Mouse (Mus musculus): ENCODE results near the gene Apbb2. TPM values are rescaled to one million over a fixed set of nuclear protein-coding genes. Genes with fewer than 3 reads are reported as not detected.

Apbb2 gene
- total and polyA plus RNA-seq, 2 experiments from 2014 or later, result 31.8 to 41.0 TPM

DNA sequence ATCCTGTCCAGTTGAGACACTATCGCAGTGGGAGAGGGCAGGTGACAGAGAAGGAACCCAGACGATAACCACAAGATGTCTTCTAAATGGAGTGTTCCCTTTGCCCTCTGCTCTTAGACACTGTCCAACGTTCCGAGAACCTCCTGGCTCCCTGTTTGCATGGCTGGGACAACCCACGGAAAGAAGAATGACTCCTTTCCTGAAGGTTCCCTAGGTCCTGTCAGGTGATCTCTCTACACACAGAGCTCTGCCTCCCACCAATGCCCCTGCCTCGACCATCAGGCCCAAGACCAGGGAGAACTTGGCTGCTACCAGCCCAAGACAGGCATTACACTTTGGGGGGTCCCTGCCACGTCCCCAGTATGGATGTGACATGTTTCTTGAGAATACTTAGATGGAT, 89.0 kb downstream of the Apbb2 start:
- Histone ChIP-seq H3K4me1 (ENCODE audit: control insufficient read depth, insufficient read depth) (0 out of 2 replicates have a peak, but pooled peaks cover 2% of the 10 kb centered on the region), H3K4me3 (ENCODE audit: low read depth, low read length) (no peak overlapping the region), H3K9me3 (replicated peaks; ENCODE audit: control insufficient read depth, low read length) (no peaks in the 10 kb centered on the region), H3K9ac (replicated peaks; ENCODE audit: low read depth, low read length) (no peak overlapping the region), H3K27me3 (ENCODE audit: control insufficient read depth, insufficient read depth, low read length) (no peaks in the 10 kb centered on the region), H3K4me2 (ENCODE audit: low read depth, low read length) (no peak overlapping the region), H3K27ac (ENCODE audit: low read depth) (no peak overlapping the region), H3K36me3 (replicated peaks; ENCODE audit: control insufficient read depth, insufficient read depth, low read length) (no peaks in the 10 kb centered on the region)
- DNase-seq (ENCODE audit: low spot score), result no peak
- ATAC-seq (ENCODE audit: insufficient read depth, low read depth), result no peak
- no peak for TF ChIP-seq CTCF (IDR thresholded peaks at IDR 0.05; ENCODE audit: low read depth)
- no peak for TF ChIP-seq EP300 (IDR thresholded peaks at IDR 0.05; ENCODE audit: low read depth)
- WGBS, result 80% methylated on average over 7 of the region's 7 CpGs

DNA sequence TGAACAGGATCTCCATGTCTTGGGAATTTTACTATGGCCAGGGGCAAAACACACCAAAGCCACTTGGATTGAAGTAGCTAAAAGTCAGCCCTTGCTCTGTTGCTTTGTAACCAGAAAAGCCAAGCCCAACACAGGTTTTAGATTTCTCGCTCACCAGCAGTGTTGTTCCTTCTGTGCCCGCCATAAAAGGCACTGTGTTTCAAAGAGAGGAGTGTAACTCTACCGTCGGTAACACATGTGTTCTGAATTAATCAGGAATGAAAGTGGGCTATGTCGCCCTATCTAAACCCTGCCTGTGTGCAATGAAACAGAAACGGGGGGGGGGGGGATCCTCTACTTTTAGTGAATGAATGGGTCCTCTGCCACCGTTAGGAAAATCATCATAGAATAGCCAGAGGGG, 90.0 kb downstream of the Apbb2 start:
- no peaks in the 10 kb centered on the region for H3K36me3 ChIP-seq (replicated peaks; ENCODE audit: control insufficient read depth, insufficient read depth, low read length)
- peaks cover 8% of the 10 kb centered on the region; the same call in 1 of the 2 replicates for H3K4me1 ChIP-seq (ENCODE audit: control insufficient read depth, insufficient read depth)
- H3K4me2 ChIP-seq (ENCODE audit: low read depth, low read length), result no peak overlapping the region
- H3K9ac ChIP-seq (replicated peaks; ENCODE audit: low read depth, low read length), result no peak overlapping the region
- H3K9me3 ChIP-seq (replicated peaks; ENCODE audit: control insufficient read depth, low read length), result no peaks in the 10 kb centered on the region
- no peaks in the 10 kb centered on the region for H3K27me3 ChIP-seq (ENCODE audit: control insufficient read depth, insufficient read depth, low read length)
- no peak for ATAC-seq (ENCODE audit: insufficient read depth, low read depth)
- H3K27ac ChIP-seq (ENCODE audit: low read depth), result 0 out of 2 replicates have a peak overlapping the region, but pooled peaks have one; percentile 34
- no peak overlapping the region for H3K4me3 ChIP-seq (ENCODE audit: low read depth, low read length)
- 32% methylated on average over 7 of the region's 7 CpGs for WGBS
- no peak for TF ChIP-seq CTCF (IDR thresholded peaks at IDR 0.05; ENCODE audit: low read depth)
- no peak for TF ChIP-seq EP300 (IDR thresholded peaks at IDR 0.05; ENCODE audit: low read depth)
- DNase-seq (ENCODE audit: low spot score), result no peak

DNA sequence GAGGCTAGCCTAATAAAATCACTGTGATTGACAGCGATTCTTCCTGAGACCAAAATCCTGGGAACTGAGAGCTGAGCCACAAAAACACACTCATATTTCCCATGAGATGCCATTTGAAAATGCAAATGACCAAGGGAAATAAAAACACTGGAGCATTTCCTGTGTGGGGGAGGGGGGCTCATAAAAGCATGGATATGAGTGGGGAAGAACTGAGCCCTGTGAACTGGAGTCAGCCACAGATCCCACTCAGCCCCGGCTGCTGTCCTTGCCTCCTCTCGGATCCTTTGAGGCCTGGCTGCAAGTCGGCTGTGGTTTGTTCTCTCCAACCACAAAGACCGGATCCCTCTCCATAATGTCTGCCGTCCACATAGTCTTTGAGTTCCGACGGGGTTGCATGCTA, 91.5 kb downstream of the Apbb2 start:
- no peak overlapping the region for H3K4me2 ChIP-seq (ENCODE audit: low read depth, low read length)

DNA sequence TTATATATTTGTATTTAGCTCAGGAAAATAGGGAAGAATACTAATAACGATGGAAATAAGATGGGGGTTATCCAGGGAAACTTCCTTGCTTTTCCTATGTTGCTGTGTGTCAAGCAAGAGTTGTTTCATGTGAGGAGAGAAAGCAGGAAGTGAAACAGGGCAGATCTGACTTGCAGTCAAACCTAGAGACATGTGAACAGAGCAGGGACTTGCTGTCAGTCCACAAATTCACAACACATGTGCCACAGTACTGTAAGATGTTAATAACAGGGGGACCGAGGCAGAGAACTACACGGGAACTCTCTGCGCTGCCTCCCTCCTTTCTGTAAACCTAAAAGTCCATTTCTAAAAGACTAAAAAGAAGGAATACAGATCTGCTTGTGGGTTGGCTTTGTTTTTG, 93.6 kb downstream of the Apbb2 start:
- no peak overlapping the region; the same call in 1 of the 2 replicates for H3K27ac ChIP-seq (ENCODE audit: low read depth)
- no peak overlapping the region for H3K4me3 ChIP-seq (ENCODE audit: low read depth, low read length)
- no peaks in the 10 kb centered on the region for H3K27me3 ChIP-seq (ENCODE audit: control insufficient read depth, insufficient read depth, low read length)
- TF ChIP-seq CTCF (IDR thresholded peaks at IDR 0.05; ENCODE audit: low read depth) (no peak), EP300 (IDR thresholded peaks at IDR 0.05; ENCODE audit: low read depth) (no peak)
- peaks cover 15% of the 10 kb centered on the region for H3K4me1 ChIP-seq (ENCODE audit: control insufficient read depth, insufficient read depth)
- 79% methylated on average over 4 of the region's 4 CpGs for WGBS
- no peak overlapping the region for H3K4me2 ChIP-seq (ENCODE audit: low read depth, low read length)
- DNase-seq (ENCODE audit: low spot score) (no peak), ATAC-seq (ENCODE audit: insufficient read depth, low read depth) (no peak)
- H3K9me3 ChIP-seq (replicated peaks; ENCODE audit: control insufficient read depth, low read length), result no peaks in the 10 kb centered on the region
- no peak overlapping the region for H3K9ac ChIP-seq (replicated peaks; ENCODE audit: low read depth, low read length)
- H3K36me3 ChIP-seq (replicated peaks; ENCODE audit: control insufficient read depth, insufficient read depth, low read length), result no peaks in the 10 kb centered on the region

More for the DNA sequence above, 91.5 kb downstream of the Apbb2 start:
- 54% methylated on average over 8 of the region's 8 CpGs for WGBS
- Histone ChIP-seq H3K27ac (ENCODE audit: low read depth) (peak overlapping the region; percentile 36), H3K9me3 (replicated peaks; ENCODE audit: control insufficient read depth, low read length) (no peaks in the 10 kb centered on the region), H3K36me3 (replicated peaks; ENCODE audit: control insufficient read depth, insufficient read depth, low read length) (no peaks in the 10 kb centered on the region), H3K9ac (replicated peaks; ENCODE audit: low read depth, low read length) (no peak overlapping the region), H3K4me3 (ENCODE audit: low read depth, low read length) (no peak overlapping the region), H3K27me3 (ENCODE audit: control insufficient read depth, insufficient read depth, low read length) (no peaks in the 10 kb centered on the region), H3K4me1 (ENCODE audit: control insufficient read depth, insufficient read depth) (peaks cover 15% of the 10 kb centered on the region)
- ATAC-seq (ENCODE audit: insufficient read depth, low read depth), result no peak
- TF ChIP-seq EP300 (IDR thresholded peaks at IDR 0.05; ENCODE audit: low read depth), result no peak
- TF ChIP-seq CTCF (IDR thresholded peaks at IDR 0.05; ENCODE audit: low read depth), result no peak
- no peak for DNase-seq (ENCODE audit: low spot score)

DNA sequence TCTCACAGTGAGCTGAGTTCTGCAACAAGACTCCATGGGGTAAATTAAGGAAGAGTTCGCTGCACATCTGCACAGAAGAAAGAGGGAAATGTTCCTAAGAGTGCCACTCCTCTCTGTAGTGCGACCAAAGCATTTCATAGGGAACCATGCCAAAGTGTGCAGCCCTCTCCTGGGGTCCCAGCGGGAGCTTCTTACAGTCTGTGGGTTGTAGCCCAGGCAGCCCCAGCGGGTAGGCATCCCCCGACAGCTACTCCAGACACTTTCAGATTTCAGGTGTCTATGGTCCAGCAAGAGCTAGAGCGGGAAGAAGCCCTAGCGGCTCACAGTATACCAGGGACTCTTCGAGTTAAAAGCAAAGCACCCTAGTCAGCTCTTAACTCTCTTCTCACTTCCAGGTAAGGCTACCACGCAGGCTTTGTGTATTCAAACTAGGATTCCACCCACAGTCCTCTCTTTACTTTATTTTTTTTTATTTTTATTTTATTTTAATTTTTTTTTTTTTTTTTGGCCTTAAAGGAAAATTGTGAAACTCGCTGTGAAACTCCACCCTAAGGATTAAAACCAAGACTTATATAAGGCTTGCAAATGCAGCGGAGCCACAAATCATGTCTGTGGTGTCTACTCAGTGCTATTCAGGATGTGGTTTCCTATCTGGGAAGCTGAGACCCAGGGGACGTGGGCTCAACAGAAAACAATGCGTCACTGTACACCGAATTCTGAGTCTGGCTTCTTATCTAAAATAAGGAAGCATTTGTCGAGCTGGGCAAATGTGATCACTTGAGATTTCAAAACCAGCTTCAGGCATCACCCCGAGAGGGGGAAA, 94.7 kb downstream of the Apbb2 start:
- H3K9ac ChIP-seq (replicated peaks; ENCODE audit: low read depth, low read length), result no peak overlapping the region
- no peaks in the 10 kb centered on the region for H3K9me3 ChIP-seq (replicated peaks; ENCODE audit: control insufficient read depth, low read length)
- DNase-seq (ENCODE audit: low spot score) (peak; percentile 61), ATAC-seq (ENCODE audit: insufficient read depth, low read depth) (no peak)
- H3K4me1 ChIP-seq (ENCODE audit: control insufficient read depth, insufficient read depth), result peaks cover 15% of the 10 kb centered on the region
- H3K27me3 ChIP-seq (ENCODE audit: control insufficient read depth, insufficient read depth, low read length), result no peaks in the 10 kb centered on the region
- WGBS, result 37% methylated on average over 16 of the region's 16 CpGs
- H3K4me3 ChIP-seq (ENCODE audit: low read depth, low read length), result no peak overlapping the region
- H3K4me2 ChIP-seq (ENCODE audit: low read depth, low read length), result peak overlapping the region; percentile 42
- peak overlapping the region; percentile 55 for H3K27ac ChIP-seq (ENCODE audit: low read depth)
- no peaks in the 10 kb centered on the region for H3K36me3 ChIP-seq (replicated peaks; ENCODE audit: control insufficient read depth, insufficient read depth, low read length)
- TF ChIP-seq CTCF (IDR thresholded peaks at IDR 0.05; ENCODE audit: low read depth), result no peak
- TF ChIP-seq EP300 (IDR thresholded peaks at IDR 0.05; ENCODE audit: low read depth), result no peak

Measured in heart, postnatal 0 days (tissue).